Comparison of ENCODE assay signal across 10 mouse cellular contexts in the genomic region with DNA sequence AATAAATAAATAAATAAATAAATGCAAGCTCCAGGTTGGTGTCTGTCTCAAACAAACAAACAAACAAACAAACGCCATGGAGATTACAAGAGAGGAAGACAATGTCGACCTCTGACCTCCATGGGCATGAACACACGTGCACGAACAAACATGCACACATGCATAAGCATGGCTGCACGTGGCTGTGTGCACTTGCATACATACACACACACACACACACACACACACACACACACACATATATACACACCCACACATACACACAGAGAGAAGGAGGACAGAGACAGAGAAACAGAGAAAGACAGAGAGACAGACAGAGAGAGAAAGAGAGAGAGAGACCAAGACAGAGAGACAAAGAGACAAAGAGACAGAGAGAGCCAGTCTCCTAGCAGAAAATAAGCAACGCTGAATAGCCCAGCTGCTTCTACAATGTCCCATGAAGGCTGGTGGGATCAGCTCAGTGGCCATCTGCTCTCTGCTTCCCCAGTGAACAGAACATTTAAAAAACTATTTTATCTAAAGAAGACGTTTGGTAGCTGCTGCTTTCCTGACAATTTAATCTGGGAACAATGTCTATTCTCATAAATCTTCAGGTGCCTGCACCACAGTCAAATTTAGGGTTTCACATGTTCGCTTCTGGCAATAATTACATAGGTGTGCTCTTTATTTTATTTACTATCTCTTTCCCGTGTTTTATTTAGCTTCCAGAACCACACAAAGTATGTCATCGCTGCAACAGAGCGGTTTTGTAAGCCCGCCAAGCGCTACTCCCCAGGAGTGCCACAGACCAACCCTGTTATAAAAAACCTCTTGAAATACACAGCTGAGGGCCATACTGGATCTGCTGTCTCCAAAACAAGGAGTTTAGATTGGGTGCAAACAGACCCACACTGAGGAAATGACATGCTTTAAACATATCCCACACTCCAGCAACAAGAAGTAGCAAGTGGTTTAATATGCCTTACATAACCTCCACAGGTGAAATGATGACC.
DNase-seq lines count a peak whose midpoint lies in the region; ATAC-seq and TF ChIP-seq lines count a peak whose summit lies in the region.
"Had no signal": no experiment of that assay in that cellular context is flagged by ENCODE, and none has a peak within 500 bp of the region (broad histone marks: within the 10 kb centered on the region; RNA-seq: fewer than 3 reads in every experiment).

No protein-coding gene starts in this region.

- H3K9ac ChIP-seq in forebrain, embryonic 12.5 days: no peak overlapping the region
- H3K9ac ChIP-seq in midbrain, postnatal 0 days (replicated peaks; ENCODE audit: low read length, poor library complexity, severe bottlenecking): no peak overlapping the region

- H3K36me3 ChIP-seq in forebrain, embryonic 12.5 days (replicated peaks): no peaks in the 10 kb centered on the region
- H3K36me3 ChIP-seq in forebrain, embryonic 10.5 days (replicated peaks): no peaks in the 10 kb centered on the region
- H3K36me3 ChIP-seq in midbrain, postnatal 0 days (ENCODE audit: insufficient read depth, low read length): no peaks in the 10 kb centered on the region
- H3K36me3 ChIP-seq: G1E had no signal

- no peak overlapping the region for H3K4me3 ChIP-seq in forebrain, embryonic 12.5 days (replicated peaks)
- H3K4me3 ChIP-seq in forebrain, embryonic 10.5 days: no peak overlapping the region
- H3K4me3 ChIP-seq in midbrain, postnatal 0 days (ENCODE audit: low read depth, low read length): no peak overlapping the region
- H3K4me3 ChIP-seq: megakaryocyte, embryonic 14.5 days had no signal

- no peak for DNase-seq in forebrain, embryonic 10.5 days (ENCODE audit: extremely low spot score, low spot score)
- peak; percentile 33 to 75 for DNase-seq in layer of hippocampus, adult 18-20 months (ENCODE audit: low spot score in 2 of 2)
- no peak for DNase-seq in layer of hippocampus, adult 9-10 months (ENCODE audit: low spot score)
- peak; percentile 74 to 75 for DNase-seq in cerebellum, postnatal 36 days
- peak; percentile 39 for DNase-seq in midbrain, postnatal 0 days (ENCODE audit: low spot score)
- no peak for DNase-seq in urinary bladder, postnatal 36 days (ENCODE audit: low spot score in 2 of 2)
- DNase-seq in kidney, postnatal 14 days: no peak

- 0 out of 2 replicates have a peak overlapping the region, but pooled peaks have one; percentile 13 for H3K27ac ChIP-seq in forebrain, embryonic 12.5 days
- no peak overlapping the region for H3K27ac ChIP-seq in forebrain, embryonic 10.5 days
- H3K27ac ChIP-seq in midbrain, postnatal 0 days (ENCODE audit: low read depth, low read length): no peak overlapping the region

- no peaks in the 10 kb centered on the region for H3K27me3 ChIP-seq in forebrain, embryonic 12.5 days
- H3K27me3 ChIP-seq in forebrain, embryonic 10.5 days (ENCODE audit: poor library complexity, severe bottlenecking): no peaks in the 10 kb centered on the region
- no peaks in the 10 kb centered on the region for H3K27me3 ChIP-seq in midbrain, postnatal 0 days (ENCODE audit: insufficient read depth, low read length)
- H3K27me3 ChIP-seq: megakaryocyte, embryonic 14.5 days had no signal

- H3K9me3 ChIP-seq in forebrain, embryonic 12.5 days: no peaks in the 10 kb centered on the region
- no peaks in the 10 kb centered on the region for H3K9me3 ChIP-seq in forebrain, embryonic 10.5 days
- no peaks in the 10 kb centered on the region for H3K9me3 ChIP-seq in midbrain, postnatal 0 days (ENCODE audit: low read length)
- H3K9me3 ChIP-seq: megakaryocyte, embryonic 14.5 days had no signal

- no peak for TF ChIP-seq CTCF in midbrain, postnatal 0 days (IDR thresholded peaks at IDR 0.05)

- peaks cover 19% of the 10 kb centered on the region for H3K4me1 ChIP-seq in forebrain, embryonic 12.5 days
- peaks cover 17% of the 10 kb centered on the region for H3K4me1 ChIP-seq in forebrain, embryonic 10.5 days
- no peaks in the 10 kb centered on the region for H3K4me1 ChIP-seq in midbrain, postnatal 0 days (ENCODE audit: insufficient read depth, low read length)
- H3K4me1 ChIP-seq: megakaryocyte, embryonic 14.5 days had no signal

- WGBS in forebrain, embryonic 12.5 days: 76% methylated on average over 13 of the region's 13 CpGs
- 88% methylated on average over 13 of the region's 13 CpGs for WGBS in forebrain, embryonic 10.5 days
- whole genome bisulfite sequencing in midbrain, postnatal 0 days: 73% methylated on average over 13 of the region's 13 CpGs

- H3K4me2 ChIP-seq in forebrain, embryonic 12.5 days: no peak overlapping the region
- no peak overlapping the region for H3K4me2 ChIP-seq in midbrain, postnatal 0 days (ENCODE audit: low read depth, low read length, poor library complexity, severe bottlenecking)

- no peak for ATAC-seq in forebrain, embryonic 12.5 days (ENCODE audit: low FRiP score)
- no peak; the same call in 1 of the 2 replicates for ATAC-seq in midbrain, postnatal 0 days (ENCODE audit: low FRiP score)

Comparison
In these comparisons a context has a peak if more than half of its experiments do, and no peak if none do; other contexts are left out.
1. DNase-seq: peak in layer of hippocampus, adult 18-20 months (2 of 2), cerebellum, postnatal 36 days (2 of 2) and midbrain, postnatal 0 days (single experiment); none in forebrain, embryonic 10.5 days (single experiment), layer of hippocampus, adult 9-10 months (single experiment), urinary bladder, postnatal 36 days (0 of 2) and kidney, postnatal 14 days (single experiment).